Mouse (Mus musculus) kidney, embryonic 14.5 days (tissue): ENCODE measurements around the gene Fbn1. TPM values are rescaled to one million over a fixed set of nuclear protein-coding genes. Genes with fewer than 3 reads are reported as not detected.
"Not testable (repeated sequence)": the region's sequence is repeated elsewhere in the genome, so short reads cannot be mapped to it uniquely, and the experiment has no call there.

Experiments
- ATAC-seq: fragments of 200-750 bp; cut with Nextera tagmentation; 2 replicates; pipeline ENCODE4 v1.8.0; 2017; ENCODE audit warnings: moderate number of reproducible peaks, mild to moderate bottlenecking, moderate TSS enrichment, moderate library complexity; ENCODE audit not compliant: low FRiP score, low TSS enrichment
- H3K27ac ChIP-seq: fragments of 300-500 bp; sonication (generic); 2 replicates; pipeline ENCODE4 v1.5.1; 2014; ENCODE audit warnings: low read depth, mild to moderate bottlenecking, low read length, moderate library complexity, mixed read lengths
- H3K27me3 ChIP-seq: fragments of 300-500 bp; sonication (generic); 2 replicates; pipeline ENCODE4 v1.6.1; 2014; ENCODE audit warnings: mild to moderate bottlenecking, low read length; ENCODE audit not compliant: control insufficient read depth, insufficient read depth
- H3K36me3 ChIP-seq: fragments of 300-500 bp; sonication (generic); 2 replicates; pipeline ENCODE4 v1.6.1; 2014; ENCODE audit warnings: low read length, mixed read lengths; ENCODE audit not compliant: control insufficient read depth, insufficient read depth
- H3K4me1 ChIP-seq: fragments of 300-500 bp; sonication (generic); 2 replicates; pipeline ENCODE4 v1.6.1; 2014; ENCODE audit warnings: low read length, mixed read lengths; ENCODE audit not compliant: control insufficient read depth, insufficient read depth
- H3K4me2 ChIP-seq: fragments of 300-500 bp; sonication (generic); replicated peaks from 2 replicates; pipeline ENCODE4 v1.6.1; 2014; ENCODE audit warnings: low read depth, mild to moderate bottlenecking, low read length
- H3K4me3 ChIP-seq: fragments of 300-500 bp; sonication (generic); 2 replicates; pipeline ENCODE4 v1.5.1; 2014; ENCODE audit warnings: mild to moderate bottlenecking, low read length
- H3K9ac ChIP-seq: fragments of 300-500 bp; sonication (generic); 2 replicates; pipeline ENCODE4 v1.6.1; 2014; ENCODE audit warnings: low read depth, mild to moderate bottlenecking, low read length, moderate library complexity
- H3K9me3 ChIP-seq: fragments of 300-500 bp; sonication (generic); 2 replicates; pipeline ENCODE4 v1.6.1; 2016; ENCODE audit warnings: low read length; ENCODE audit not compliant: control insufficient read depth
- WGBS: fragments of 180-500 bp; shearing (Covaris S2); extraction: QIAGEN DNeasy Blood & Tissue Kit; methylation state at CpG from one replicate; pipeline ENCODE4 v1.1.7; 2014; 5-methylcytosine and 5-hydroxymethylcytosine counted together
- polyA plus RNA-seq: library from polyadenylated mRNA; unstranded; fragments of >200 nt; fragmentation: Nextera tagmentation; extraction: Ambion mirVana; gene quantifications from 2 replicates; pipeline ENCODE4 v1.2.1, GENCODE M21; 2014

Gene Fbn1
- polyA plus RNA-seq, 1 experiment from 2014 or later: 19.8 TPM

GRCm38 (mm10) chr2:125295526-125295925 lies 212.3 kb downstream of the Fbn1 start:
- no peak overlapping the region for H3K9ac ChIP-seq
- no peaks in the 10 kb centered on the region for H3K4me1 ChIP-seq
- no peak for ATAC-seq
- 0 out of 2 replicates have a peak, but pooled peaks cover under 1% of the 10 kb centered on the region for H3K36me3 ChIP-seq
- WGBS: 86% methylated on average over 3 of the region's 3 CpGs
- no peak overlapping the region for H3K27ac ChIP-seq
- H3K4me3 ChIP-seq: no peak overlapping the region
- no peaks in the 10 kb centered on the region for H3K9me3 ChIP-seq
- no peaks in the 10 kb centered on the region for H3K27me3 ChIP-seq
- no peak overlapping the region for H3K4me2 ChIP-seq

GRCm38 (mm10) chr2:125293969-125294491 lies 213.8 kb downstream of the Fbn1 start:
- WGBS: 84% methylated on average over 5 of the region's 5 CpGs

GRCm38 (mm10) chr2:125292616-125293015 lies 215.2 kb downstream of the Fbn1 start:
- 84% methylated on average over 7 of the region's 7 CpGs for WGBS
- H3K4me2 ChIP-seq: no peak overlapping the region
- no peak for ATAC-seq

More at GRCm38 (mm10) chr2:125293969-125294491, 213.8 kb downstream of the Fbn1 start:
- no peaks in the 10 kb centered on the region for H3K4me1 ChIP-seq
- no peaks in the 10 kb centered on the region for H3K27me3 ChIP-seq
- H3K4me2 ChIP-seq: no peak overlapping the region
- no peaks in the 10 kb centered on the region for H3K9me3 ChIP-seq
- H3K4me3 ChIP-seq: no peak overlapping the region
- H3K27ac ChIP-seq: no peak overlapping the region
- ATAC-seq: no peak
- no peak overlapping the region for H3K9ac ChIP-seq
- H3K36me3 ChIP-seq: no peaks in the 10 kb centered on the region

GRCm38 (mm10) chr2:125291101-125291500 lies 216.7 kb downstream of the Fbn1 start:
- Histone ChIP-seq H3K4me2 (no peak overlapping the region), H3K36me3 (no peaks in the 10 kb centered on the region), H3K27me3 (no peaks in the 10 kb centered on the region), H3K9ac (no peak overlapping the region), H3K4me1 (no peaks in the 10 kb centered on the region), H3K27ac (no peak overlapping the region), H3K9me3 (no peaks in the 10 kb centered on the region), H3K4me3 (no peak overlapping the region)
- no peak for ATAC-seq
- 83% methylated on average over 1 of the region's 1 CpGs for WGBS

More at GRCm38 (mm10) chr2:125292616-125293015, 215.2 kb downstream of the Fbn1 start:
- H3K36me3 ChIP-seq: no peaks in the 10 kb centered on the region
- no peaks in the 10 kb centered on the region for H3K4me1 ChIP-seq
- H3K27me3 ChIP-seq: no peaks in the 10 kb centered on the region
- no peak overlapping the region for H3K9ac ChIP-seq
- H3K4me3 ChIP-seq: no peak overlapping the region
- H3K9me3 ChIP-seq: no peaks in the 10 kb centered on the region
- no peak overlapping the region for H3K27ac ChIP-seq

- ATAC-seq: no peak
These were observed 217.4 kb downstream of the Fbn1 start for GRCm38 (mm10) chr2:125290197-125290965.

GRCm38 (mm10) chr2:125285777-125286176 lies 222.0 kb downstream of the Fbn1 start:
- H3K4me3 ChIP-seq: no peak overlapping the region
- WGBS: 88% methylated on average over 4 of the region's 4 CpGs
- H3K4me1 ChIP-seq: 0 out of 2 replicates have a peak, but pooled peaks cover 10% of the 10 kb centered on the region

More at GRCm38 (mm10) chr2:125290197-125290965, 217.4 kb downstream of the Fbn1 start:
- Histone ChIP-seq H3K4me2 (no peak overlapping the region), H3K4me1 (no peaks in the 10 kb centered on the region), H3K9me3 (no peaks in the 10 kb centered on the region), H3K9ac (no peak overlapping the region), H3K4me3 (no peak overlapping the region), H3K27ac (no peak overlapping the region), H3K27me3 (no peaks in the 10 kb centered on the region), H3K36me3 (no peaks in the 10 kb centered on the region)
- WGBS: 78% methylated on average over 10 of the region's 10 CpGs

GRCm38 (mm10) chr2:125282334-125283206 lies 225.2 kb downstream of the Fbn1 start:
- 14% methylated on average over 14 of the region's 14 CpGs for WGBS
- ATAC-seq: peak; percentile 87
- H3K27ac ChIP-seq: peak overlapping the region; percentile 24; the same call in 1 of the 2 replicates
- H3K36me3 ChIP-seq: no peaks in the 10 kb centered on the region
- H3K4me3 ChIP-seq: no peak overlapping the region; the same call in 1 of the 2 replicates
- H3K4me1 ChIP-seq: 0 out of 2 replicates have a peak, but pooled peaks cover 10% of the 10 kb centered on the region
- peak overlapping the region; percentile 34 for H3K4me2 ChIP-seq
- no peak overlapping the region for H3K9ac ChIP-seq
- no peaks in the 10 kb centered on the region for H3K27me3 ChIP-seq
- H3K9me3 ChIP-seq: no peaks in the 10 kb centered on the region

More at GRCm38 (mm10) chr2:125285777-125286176, 222.0 kb downstream of the Fbn1 start:
- H3K27ac ChIP-seq: no peak overlapping the region
- ATAC-seq: no peak
- H3K4me2 ChIP-seq: no peak overlapping the region
- H3K36me3 ChIP-seq: no peaks in the 10 kb centered on the region
- H3K9ac ChIP-seq: no peak overlapping the region
- H3K27me3 ChIP-seq: no peaks in the 10 kb centered on the region
- H3K9me3 ChIP-seq: no peaks in the 10 kb centered on the region

- not testable (repeated sequence) for ATAC-seq, H3K9me3 ChIP-seq, H3K4me3 ChIP-seq, H3K4me2 ChIP-seq, H3K36me3 ChIP-seq, H3K27ac ChIP-seq, H3K27me3 ChIP-seq, H3K4me1 ChIP-seq, H3K9ac ChIP-seq
- WGBS: 53% methylated on average over 9 of the region's 9 CpGs
These were observed 227.8 kb downstream of the Fbn1 start for GRCm38 (mm10) chr2:125279995-125280394.
